Mouse (Mus musculus) liver, adult 2 months (tissue): Measurements from ENCODE around the gene Trak2. TPM values are rescaled to one million over a fixed set of nuclear protein-coding genes. Genes with fewer than 3 reads are reported as not detected.

Source experiments
- polyA plus RNA-seq: library from polyadenylated mRNA; depleted of rRNA; stranded (reverse); fragments of >200 nt; gene quantifications from 2 replicates; pipeline ENCODE4 v1.2.3, GENCODE M21; 2012; rRNA removed
- total RNA-seq: library from RNA; depleted of rRNA; stranded (reverse); fragments of >200 nt; gene quantifications from 2 replicates; pipeline ENCODE4 v1.2.3, GENCODE M21; 2014; rRNA removed

Trak2 gene
- total and polyA plus RNA-seq, 2 experiments = 8.6 to 9.7 TPM

Other genes with a start within 250 kb of the Trak2 start
- gene Casp8, start 178.1 kb downstream of the Trak2 start, total RNA-seq = 14.6 and 20.1 TPM in 2 replicates
- gene Casp8, start 178.1 kb downstream of the Trak2 start, polyA plus RNA-seq = 2.7 and 3.9 TPM in 2 replicates
- 16.3 and 22.6 TPM in 2 replicates for gene Stradb, start 92 bp upstream of the Trak2 start, total RNA-seq
- gene Stradb, start 92 bp upstream of the Trak2 start, polyA plus RNA-seq = 18.2 and 18.6 TPM in 2 replicates
- gene C2cd6, start 121.5 kb upstream of the Trak2 start, total RNA-seq = under 0.01 TPM in 1 of 2 replicates, not detected in the other
- not detected in 2 replicates for gene C2cd6, start 121.5 kb upstream of the Trak2 start, polyA plus RNA-seq
- gene Tmem237, start 147.0 kb upstream of the Trak2 start, total RNA-seq = 4.5 and 5.2 TPM in 2 replicates
- 1.1 and 1.8 TPM in 2 replicates for gene Tmem237, start 147.0 kb upstream of the Trak2 start, polyA plus RNA-seq
- gene Mpp4, start 190.0 kb upstream of the Trak2 start, total RNA-seq = 2.3 and 4.0 TPM in 2 replicates
- gene Mpp4, start 190.0 kb upstream of the Trak2 start, polyA plus RNA-seq = 5.5 and 7.6 TPM in 2 replicates